Mouse (Mus musculus): ENCODE results near the gene Gnpat. TPM values are rescaled to one million over a fixed set of nuclear protein-coding genes. Genes with fewer than 3 reads are reported as not detected.
A peak's percentile ranks its signal among the peaks of the same experiment; 100 is the strongest.

Gene Gnpat
- polyA plus RNA-seq, 1 experiment from 2014 or later: 107 TPM

DNA sequence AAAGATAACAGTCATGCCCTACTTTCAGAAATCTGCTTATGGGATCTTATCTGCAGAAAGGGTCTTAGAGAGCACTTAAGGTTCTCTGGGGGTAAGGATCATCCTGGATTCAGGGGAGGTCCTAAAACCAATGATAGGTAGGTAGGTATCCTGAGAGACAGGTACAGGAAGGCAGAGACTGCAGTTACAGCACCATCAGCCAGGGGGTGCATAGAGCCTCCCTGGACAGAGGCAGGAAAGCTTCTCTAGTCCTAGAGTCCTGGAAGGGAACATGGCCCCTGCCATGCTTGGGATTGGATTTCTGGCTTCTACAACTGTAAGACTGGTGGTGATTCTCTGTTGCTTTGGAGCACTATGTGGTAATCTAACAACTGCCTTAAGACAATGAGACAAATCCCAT lies 3.4 kb upstream of the Gnpat start:
- Histone ChIP-seq H3K9me3 (ENCODE audit: control insufficient read depth, low read length) (no peaks in the 10 kb centered on the region), H3K36me3 (ENCODE audit: control insufficient read depth, insufficient read depth, low read length) (peaks cover 51% of the 10 kb centered on the region), H3K4me2 (no peak overlapping the region), H3K27ac (ENCODE audit: low read depth, low read length) (no peak overlapping the region), H3K27me3 (replicated peaks; ENCODE audit: control insufficient read depth, insufficient read depth, low read length) (no peaks in the 10 kb centered on the region), H3K4me1 (replicated peaks; ENCODE audit: control insufficient read depth, insufficient read depth, low read length) (peaks cover 12% of the 10 kb centered on the region), H3K4me3 (ENCODE audit: low read depth, low read length) (no peak overlapping the region), H3K9ac (ENCODE audit: low read depth, low read length) (no peak overlapping the region)
- no peak for ATAC-seq (replicated peaks; ENCODE audit: low FRiP score)
- no peak for DNase-seq (ENCODE audit: low spot score)

DNA sequence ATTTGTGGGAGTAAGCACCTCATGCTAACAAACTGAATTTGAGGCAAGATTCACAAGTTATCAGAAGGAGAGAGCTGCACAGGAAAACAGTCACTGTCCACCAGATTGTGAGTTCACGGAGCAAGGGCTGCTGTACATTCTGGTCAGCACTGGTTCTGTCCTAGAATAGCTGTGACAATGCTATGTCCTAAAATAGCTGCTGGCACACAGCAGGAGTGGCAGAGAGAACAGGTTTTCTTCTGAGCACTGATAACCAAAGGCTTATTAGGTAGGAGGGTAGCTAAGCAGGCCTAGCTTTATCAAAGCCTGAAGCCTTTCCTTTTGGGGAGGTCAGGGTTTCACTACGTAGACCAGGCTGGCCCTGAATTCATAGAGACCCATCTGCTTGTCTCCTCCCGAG lies 2.6 kb upstream of the Gnpat start:
- 83% methylated on average over 3 of the region's 3 CpGs for WGBS

DNA sequence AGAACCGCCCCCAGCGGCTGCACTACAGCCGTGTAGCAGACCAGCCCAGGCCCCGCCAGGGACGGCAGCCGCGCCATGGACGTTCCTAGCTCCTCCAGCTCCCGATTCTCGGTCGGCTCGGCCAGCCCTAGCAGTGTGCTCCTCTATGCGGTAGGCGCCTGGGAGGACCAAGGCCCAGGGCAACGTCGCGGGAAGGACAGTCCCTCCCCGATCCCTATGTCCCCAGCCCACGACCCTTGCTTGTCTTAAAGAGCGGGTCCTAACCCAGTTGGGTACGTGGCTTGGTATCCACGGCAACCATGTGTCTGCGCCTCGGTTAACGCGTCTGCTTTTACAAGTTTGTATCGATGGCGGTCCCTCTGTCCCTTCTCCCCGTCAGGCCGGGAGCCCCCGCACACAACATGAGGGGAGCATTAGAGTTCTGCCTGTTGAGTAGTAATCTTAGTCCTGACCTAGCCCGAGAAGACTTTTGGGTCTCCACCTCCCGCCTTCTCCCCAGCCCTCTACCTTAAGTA lies 387 bp downstream of the Gnpat start:
- Histone ChIP-seq H3K9ac (ENCODE audit: low read depth, low read length) (peak overlapping the region; percentile 89), H3K36me3 (ENCODE audit: control insufficient read depth, insufficient read depth, low read length) (peaks cover 19% of the 10 kb centered on the region), H3K4me3 (ENCODE audit: low read depth, low read length) (peak overlapping the region; percentile 69), H3K27ac (ENCODE audit: low read depth, low read length) (peak overlapping the region; percentile 86), H3K9me3 (ENCODE audit: control insufficient read depth, low read length) (no peaks in the 10 kb centered on the region), H3K4me2 (peak overlapping the region; percentile 87), H3K4me1 (replicated peaks; ENCODE audit: control insufficient read depth, insufficient read depth, low read length) (peaks cover 34% of the 10 kb centered on the region), H3K27me3 (replicated peaks; ENCODE audit: control insufficient read depth, insufficient read depth, low read length) (no peaks in the 10 kb centered on the region)
- ATAC-seq (replicated peaks; ENCODE audit: low FRiP score) (peak; percentile 46), DNase-seq (ENCODE audit: low spot score) (no peak)
- WGBS: under 1% methylated on average over 33 of the region's 33 CpGs

More for the DNA sequence above, 2.6 kb upstream of the Gnpat start:
- DNase-seq (ENCODE audit: low spot score) (no peak), ATAC-seq (replicated peaks; ENCODE audit: low FRiP score) (no peak)
- no peak overlapping the region for H3K27ac ChIP-seq (ENCODE audit: low read depth, low read length)
- no peaks in the 10 kb centered on the region for H3K9me3 ChIP-seq (ENCODE audit: control insufficient read depth, low read length)
- H3K36me3 ChIP-seq (ENCODE audit: control insufficient read depth, insufficient read depth, low read length): peaks cover 44% of the 10 kb centered on the region
- H3K4me3 ChIP-seq (ENCODE audit: low read depth, low read length): no peak overlapping the region
- H3K27me3 ChIP-seq (replicated peaks; ENCODE audit: control insufficient read depth, insufficient read depth, low read length): no peaks in the 10 kb centered on the region
- peaks cover 16% of the 10 kb centered on the region for H3K4me1 ChIP-seq (replicated peaks; ENCODE audit: control insufficient read depth, insufficient read depth, low read length)
- no peak overlapping the region for H3K4me2 ChIP-seq
- H3K9ac ChIP-seq (ENCODE audit: low read depth, low read length): no peak overlapping the region

DNA sequence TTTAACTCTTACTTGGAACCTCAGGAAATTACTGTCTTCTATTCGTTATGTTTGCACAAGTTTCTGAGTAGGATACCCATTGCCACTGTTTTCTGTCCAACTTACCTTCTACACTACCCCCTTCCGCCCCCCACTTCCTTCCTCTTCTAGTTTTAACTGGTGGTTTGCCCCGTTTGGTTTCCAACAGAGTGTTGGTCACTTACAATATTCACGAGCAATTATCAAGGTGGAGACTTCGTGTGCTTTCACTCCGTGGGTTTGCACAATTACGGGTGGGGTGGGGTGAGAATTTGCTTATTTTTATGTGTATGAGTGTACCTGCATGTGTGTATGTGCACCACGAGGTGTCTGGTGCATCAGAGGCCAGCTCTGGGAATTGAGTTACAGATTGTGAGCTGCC lies 896 bp downstream of the Gnpat start:
- Histone ChIP-seq H3K4me2 (peak overlapping the region; percentile 87), H3K27me3 (replicated peaks; ENCODE audit: control insufficient read depth, insufficient read depth, low read length) (no peaks in the 10 kb centered on the region), H3K4me1 (replicated peaks; ENCODE audit: control insufficient read depth, insufficient read depth, low read length) (peaks cover 34% of the 10 kb centered on the region), H3K9me3 (ENCODE audit: control insufficient read depth, low read length) (no peaks in the 10 kb centered on the region), H3K9ac (ENCODE audit: low read depth, low read length) (peak overlapping the region; percentile 89), H3K36me3 (ENCODE audit: control insufficient read depth, insufficient read depth, low read length) (peaks cover 15% of the 10 kb centered on the region), H3K4me3 (ENCODE audit: low read depth, low read length) (peak overlapping the region; percentile 69), H3K27ac (ENCODE audit: low read depth, low read length) (peak overlapping the region; percentile 86; the same call in 1 of the 2 replicates)
- DNase-seq (ENCODE audit: low spot score) (no peak), ATAC-seq (replicated peaks; ENCODE audit: low FRiP score) (no peak)
- 10% methylated on average over 8 of the region's 8 CpGs for WGBS

DNA sequence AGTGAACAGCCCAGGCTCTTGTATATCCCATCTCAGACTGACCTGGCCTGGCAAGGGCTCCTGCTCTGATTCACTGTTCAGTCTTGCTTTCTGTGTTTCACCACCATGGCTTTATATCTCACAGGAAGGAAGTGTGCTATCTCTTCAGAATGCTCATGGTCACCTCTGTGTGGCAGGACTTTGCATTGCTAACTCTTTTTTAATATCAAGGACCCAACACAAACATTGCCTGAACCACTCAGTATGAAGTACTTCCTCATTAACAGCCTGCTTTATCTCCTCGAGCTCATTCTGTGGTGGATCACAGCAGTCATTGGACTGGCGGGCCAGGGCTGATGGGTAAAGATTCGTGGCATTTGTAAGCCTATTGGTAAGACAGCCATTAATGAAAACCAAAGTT lies 3.8 kb downstream of the Gnpat start:
- Histone ChIP-seq H3K27ac (ENCODE audit: low read depth, low read length) (no peak overlapping the region; the same call in 1 of the 2 replicates), H3K4me1 (replicated peaks; ENCODE audit: control insufficient read depth, insufficient read depth, low read length) (peaks cover 26% of the 10 kb centered on the region), H3K4me2 (no peak overlapping the region), H3K9ac (ENCODE audit: low read depth, low read length) (no peak overlapping the region), H3K36me3 (ENCODE audit: control insufficient read depth, insufficient read depth, low read length) (peaks cover 5% of the 10 kb centered on the region; the same call in 1 of the 2 replicates), H3K9me3 (ENCODE audit: control insufficient read depth, low read length) (no peaks in the 10 kb centered on the region), H3K27me3 (replicated peaks; ENCODE audit: control insufficient read depth, insufficient read depth, low read length) (no peaks in the 10 kb centered on the region), H3K4me3 (ENCODE audit: low read depth, low read length) (no peak overlapping the region)
- 28% methylated on average over 3 of the region's 3 CpGs for WGBS
- no peak for ATAC-seq (replicated peaks; ENCODE audit: low FRiP score)
- DNase-seq (ENCODE audit: low spot score): no peak

DNA sequence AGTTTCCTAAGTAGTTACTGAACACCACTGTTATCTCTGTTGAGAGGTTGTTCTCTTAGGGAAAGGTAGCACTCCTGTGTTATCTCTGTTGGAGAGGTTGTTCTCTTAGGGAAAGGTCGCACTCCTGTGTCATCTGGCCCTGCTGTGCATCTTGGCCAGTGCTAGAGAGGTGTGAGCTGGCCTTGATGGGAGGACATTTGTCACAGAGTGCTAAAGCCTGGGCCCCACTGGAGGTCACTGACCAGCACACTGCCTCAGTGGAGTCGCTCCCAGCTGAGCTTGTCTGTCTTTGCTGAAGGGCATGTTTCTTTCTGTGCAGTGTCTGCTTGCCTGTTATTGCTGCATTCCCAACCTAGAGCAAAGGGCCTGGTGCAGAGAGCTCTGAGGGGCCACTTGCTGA lies 4.3 kb downstream of the Gnpat start:
- DNase-seq (ENCODE audit: low spot score) (no peak), ATAC-seq (replicated peaks; ENCODE audit: low FRiP score) (no peak)
- Histone ChIP-seq H3K36me3 (ENCODE audit: control insufficient read depth, insufficient read depth, low read length) (peaks cover 5% of the 10 kb centered on the region; the same call in 1 of the 2 replicates), H3K9ac (ENCODE audit: low read depth, low read length) (no peak overlapping the region), H3K4me2 (no peak overlapping the region), H3K9me3 (ENCODE audit: control insufficient read depth, low read length) (no peaks in the 10 kb centered on the region), H3K4me3 (ENCODE audit: low read depth, low read length) (no peak overlapping the region), H3K4me1 (replicated peaks; ENCODE audit: control insufficient read depth, insufficient read depth, low read length) (peaks cover 26% of the 10 kb centered on the region), H3K27ac (ENCODE audit: low read depth, low read length) (no peak overlapping the region), H3K27me3 (replicated peaks; ENCODE audit: control insufficient read depth, insufficient read depth, low read length) (no peaks in the 10 kb centered on the region)
- WGBS: 54% methylated on average over 2 of the region's 2 CpGs

DNA sequence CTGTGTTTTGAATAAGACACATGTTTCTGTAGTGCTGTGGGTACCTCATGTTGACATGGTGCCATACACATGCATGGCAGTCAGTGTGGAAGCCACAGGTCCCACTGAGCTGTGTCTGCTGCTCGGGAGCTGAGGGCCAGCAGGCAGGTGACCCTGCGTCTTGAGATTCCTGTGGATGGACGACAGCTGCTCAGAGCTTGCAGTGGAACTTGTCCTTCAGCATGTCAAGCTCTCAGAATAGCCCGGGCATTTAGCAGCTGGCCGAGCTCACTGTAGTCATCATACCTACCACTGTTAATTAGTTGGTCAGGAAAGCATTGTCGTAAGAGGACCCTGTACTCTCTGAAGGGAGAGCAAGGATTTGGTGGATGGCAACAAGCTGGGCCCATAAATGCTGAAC lies 6.9 kb downstream of the Gnpat start:
- Histone ChIP-seq H3K4me1 (replicated peaks; ENCODE audit: control insufficient read depth, insufficient read depth, low read length) (peaks cover 22% of the 10 kb centered on the region), H3K4me3 (ENCODE audit: low read depth, low read length) (no peak overlapping the region), H3K4me2 (no peak overlapping the region), H3K9me3 (ENCODE audit: control insufficient read depth, low read length) (no peaks in the 10 kb centered on the region), H3K27ac (ENCODE audit: low read depth, low read length) (no peak overlapping the region), H3K27me3 (replicated peaks; ENCODE audit: control insufficient read depth, insufficient read depth, low read length) (no peaks in the 10 kb centered on the region), H3K36me3 (ENCODE audit: control insufficient read depth, insufficient read depth, low read length) (peaks cover 17% of the 10 kb centered on the region), H3K9ac (ENCODE audit: low read depth, low read length) (no peak overlapping the region)
- DNase-seq (ENCODE audit: low spot score) (no peak), ATAC-seq (replicated peaks; ENCODE audit: low FRiP score) (no peak)
- WGBS: 87% methylated on average over 6 of the region's 6 CpGs

DNA sequence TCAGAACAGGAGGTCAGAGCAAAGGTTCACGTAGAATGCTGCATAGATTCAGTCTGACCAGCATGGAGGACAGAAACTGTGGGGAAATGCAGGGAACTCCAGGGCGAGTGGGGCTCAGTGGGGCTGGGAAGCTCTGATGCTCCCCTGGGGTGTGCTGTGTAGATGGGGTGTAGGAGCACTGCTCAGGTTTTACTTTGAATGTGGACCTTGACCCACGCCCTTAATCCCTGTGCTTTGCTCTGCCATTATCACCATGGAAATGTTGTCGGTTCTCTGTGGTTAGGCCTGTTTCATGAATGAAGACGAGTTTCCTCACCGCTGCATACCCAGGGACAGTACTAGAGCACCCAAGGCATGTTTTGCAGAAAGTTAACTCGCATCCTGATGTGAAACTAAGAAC lies 8.6 kb downstream of the Gnpat start:
- Histone ChIP-seq H3K27ac (ENCODE audit: low read depth, low read length) (no peak overlapping the region), H3K4me3 (ENCODE audit: low read depth, low read length) (no peak overlapping the region), H3K9me3 (ENCODE audit: control insufficient read depth, low read length) (no peaks in the 10 kb centered on the region), H3K4me2 (no peak overlapping the region), H3K36me3 (ENCODE audit: control insufficient read depth, insufficient read depth, low read length) (peaks cover 22% of the 10 kb centered on the region), H3K9ac (ENCODE audit: low read depth, low read length) (no peak overlapping the region), H3K4me1 (replicated peaks; ENCODE audit: control insufficient read depth, insufficient read depth, low read length) (peaks cover 12% of the 10 kb centered on the region), H3K27me3 (replicated peaks; ENCODE audit: control insufficient read depth, insufficient read depth, low read length) (no peaks in the 10 kb centered on the region)
- 91% methylated on average over 7 of the region's 7 CpGs for WGBS
- DNase-seq (ENCODE audit: low spot score) (no peak), ATAC-seq (replicated peaks; ENCODE audit: low FRiP score) (no peak)

DNA sequence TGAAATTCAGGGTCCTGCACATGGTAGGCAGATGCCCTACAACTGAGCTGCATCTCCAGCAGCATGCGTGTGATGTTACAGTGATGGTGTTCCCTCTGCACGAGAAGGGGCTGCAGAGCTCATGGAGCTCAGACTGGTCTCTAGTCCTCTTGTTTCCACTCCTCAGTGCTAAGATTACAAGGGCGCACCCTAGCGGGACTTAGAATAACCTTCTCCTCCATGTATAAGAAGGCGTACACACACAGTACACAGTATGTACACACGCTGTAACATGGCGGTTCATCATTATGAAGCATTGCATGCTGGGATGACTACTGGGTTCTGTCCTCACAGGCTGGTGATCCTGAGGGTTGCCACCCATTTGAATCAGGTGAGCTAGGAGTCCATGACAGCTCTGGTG lies 9.2 kb downstream of the Gnpat start:
- WGBS: 91% methylated on average over 7 of the region's 7 CpGs
- no peak overlapping the region for H3K27ac ChIP-seq (ENCODE audit: low read depth, low read length)
- H3K27me3 ChIP-seq (replicated peaks; ENCODE audit: control insufficient read depth, insufficient read depth, low read length): no peaks in the 10 kb centered on the region
- peaks cover 6% of the 10 kb centered on the region for H3K4me1 ChIP-seq (replicated peaks; ENCODE audit: control insufficient read depth, insufficient read depth, low read length)
- no peak overlapping the region for H3K9ac ChIP-seq (ENCODE audit: low read depth, low read length)
- H3K36me3 ChIP-seq (ENCODE audit: control insufficient read depth, insufficient read depth, low read length): peaks cover 27% of the 10 kb centered on the region
- H3K9me3 ChIP-seq (ENCODE audit: control insufficient read depth, low read length): no peaks in the 10 kb centered on the region
- H3K4me3 ChIP-seq (ENCODE audit: low read depth, low read length): no peak overlapping the region
- no peak for DNase-seq (ENCODE audit: low spot score)
- no peak; the same call in 1 of the 2 replicates for ATAC-seq (replicated peaks; ENCODE audit: low FRiP score)
- no peak overlapping the region for H3K4me2 ChIP-seq

All from liver, embryonic 11.5 days (tissue).